Mouse (Mus musculus): ENCODE measurements around the gene Ddias.

Gene Ddias

DNA sequence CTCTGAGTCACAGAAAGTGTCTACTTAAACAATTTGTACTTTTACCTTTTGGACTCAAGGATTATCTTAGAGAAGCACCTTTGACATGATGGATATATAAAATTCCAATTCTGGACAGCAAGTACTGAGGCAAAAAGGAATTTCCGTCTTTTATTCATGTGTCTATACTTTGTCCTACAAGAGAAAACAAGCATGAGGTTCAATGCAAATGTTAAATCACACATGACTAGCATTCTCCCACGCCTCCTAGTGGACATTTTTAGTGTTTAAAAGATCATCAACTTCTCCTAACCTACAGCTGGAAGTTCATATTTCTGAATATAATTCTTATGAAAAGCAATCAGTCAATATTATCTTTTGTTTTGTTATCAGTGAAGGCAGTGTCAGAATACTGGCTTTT lies 7.5 kb downstream of the Ddias start:
- DNase-seq (ENCODE audit: low read depth, low spot score) = peak; percentile 17

DNA sequence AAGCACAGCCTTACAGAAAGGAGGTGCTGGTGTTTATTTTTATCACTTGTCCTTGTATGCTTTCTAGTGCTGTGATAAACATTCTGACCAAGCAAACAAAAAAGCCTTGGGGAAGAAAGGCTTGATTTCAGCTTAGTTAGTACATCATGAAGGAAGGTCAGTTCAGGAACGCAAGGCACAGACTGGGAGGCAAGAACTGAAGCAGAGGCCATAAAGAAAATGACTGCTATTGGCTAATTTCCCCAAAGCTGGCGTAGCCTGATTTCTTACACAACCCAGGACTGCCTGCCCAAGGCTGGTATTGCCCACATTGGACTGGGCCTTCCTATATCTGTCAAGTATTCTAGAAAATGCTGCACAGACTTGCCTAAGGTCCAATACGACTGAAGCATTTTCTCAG lies 25.8 kb downstream of the Ddias start:
- no peak for DNase-seq (ENCODE audit: low read depth, low spot score)

GRCm38 (mm10) chr7:92842254-92842653 lies 31.8 kb downstream of the Ddias start:
- DNase-seq (ENCODE audit: low read depth, low spot score) = no peak

- no peak for DNase-seq (ENCODE audit: low read depth, low spot score)
These were observed 36.1 kb downstream of the Ddias start for GRCm38 (mm10) chr7:92837907-92838306.

DNA sequence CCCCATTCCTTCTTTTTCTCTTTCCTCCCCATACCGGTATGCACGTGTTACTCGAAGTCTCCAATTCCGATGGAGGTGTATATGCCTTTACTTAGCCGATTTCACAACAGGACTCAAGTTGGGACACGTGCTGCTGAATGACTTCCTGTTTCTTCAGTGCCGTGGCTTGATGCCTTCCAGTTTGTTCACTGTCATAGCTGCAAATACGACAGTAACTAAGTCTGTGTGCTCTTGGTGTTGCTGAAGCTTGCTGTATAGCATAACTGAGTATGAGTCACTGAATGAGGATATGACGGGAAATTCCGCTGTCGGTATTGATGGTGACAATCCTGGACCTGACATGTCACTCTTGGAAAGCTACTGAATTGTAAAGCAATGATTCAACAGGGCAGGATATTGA lies 36.8 kb downstream of the Ddias start:
- no peak for DNase-seq (ENCODE audit: low read depth, low spot score)

DNA sequence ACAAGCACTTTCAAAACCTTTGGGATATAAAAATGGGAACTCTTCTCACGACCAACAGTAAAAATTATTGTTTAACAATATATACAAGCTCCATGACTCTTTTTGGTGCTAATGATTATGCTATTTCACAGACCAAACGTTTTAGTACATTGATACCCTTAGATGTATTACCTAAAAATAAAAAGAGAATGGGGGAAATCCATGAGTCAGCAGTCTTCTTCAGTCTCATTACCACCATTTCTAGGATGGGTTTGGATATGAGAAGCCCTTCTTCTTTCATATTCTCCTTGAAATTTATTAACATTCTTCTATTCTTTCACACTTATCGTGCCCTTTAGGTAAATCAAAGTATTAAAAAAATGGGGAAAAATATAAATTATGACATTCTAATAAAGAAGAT lies 37.6 kb downstream of the Ddias start:
- no peak for DNase-seq (ENCODE audit: low read depth, low spot score)

DNA sequence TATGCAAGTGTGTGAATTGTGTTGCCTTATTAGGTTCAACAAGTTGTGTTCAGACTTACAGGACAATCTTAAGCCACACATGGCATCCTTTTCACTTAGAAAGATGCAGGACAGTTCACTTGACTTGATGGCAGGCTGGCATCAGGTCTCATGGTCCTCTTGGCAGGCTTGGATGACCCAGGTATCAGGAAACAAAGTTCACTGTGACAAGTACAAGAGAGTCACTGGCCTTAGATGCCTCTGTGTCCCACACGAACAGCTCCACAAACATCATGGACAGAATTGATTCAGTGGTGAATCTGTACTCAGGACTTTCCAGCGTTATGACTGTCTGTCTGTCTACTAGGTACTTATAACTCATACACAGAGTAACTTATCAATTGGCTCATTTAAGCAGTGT lies 39.7 kb downstream of the Ddias start:
- no peak for DNase-seq (ENCODE audit: low read depth, low spot score)

DNA sequence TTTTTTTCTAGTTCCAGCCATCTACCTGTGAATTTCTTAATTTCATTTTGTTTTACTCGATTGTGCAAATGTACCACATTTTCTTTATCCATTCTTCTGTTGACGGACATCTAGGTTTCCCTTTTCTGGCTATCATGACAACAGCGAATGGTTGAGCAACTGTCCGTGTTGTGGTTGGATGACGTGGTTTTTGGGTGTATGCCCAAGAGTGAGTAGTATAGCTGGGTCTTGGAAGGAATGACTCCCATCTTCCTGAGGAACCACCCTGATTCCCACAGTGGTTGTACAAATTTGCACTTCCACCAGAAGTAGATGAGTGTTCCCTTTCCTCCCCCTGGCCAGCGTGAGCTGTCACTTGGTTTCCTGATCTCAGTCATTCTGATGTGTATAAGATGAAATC lies 41.7 kb downstream of the Ddias start:
- no peak for DNase-seq (ENCODE audit: low read depth, low spot score)

GRCm38 (mm10) chr7:92827981-92828380 lies 46.1 kb downstream of the Ddias start:
- DNase-seq (ENCODE audit: low read depth, low spot score) = peak; percentile 46

- no peak for DNase-seq (ENCODE audit: low read depth, low spot score)
These were observed 47.8 kb downstream of the Ddias start for GRCm38 (mm10) chr7:92826248-92826647.

GRCm38 (mm10) chr7:92822409-92823101 lies 51.5 kb downstream of the Ddias start:
- DNase-seq (ENCODE audit: low read depth, low spot score) = no peak

DNA sequence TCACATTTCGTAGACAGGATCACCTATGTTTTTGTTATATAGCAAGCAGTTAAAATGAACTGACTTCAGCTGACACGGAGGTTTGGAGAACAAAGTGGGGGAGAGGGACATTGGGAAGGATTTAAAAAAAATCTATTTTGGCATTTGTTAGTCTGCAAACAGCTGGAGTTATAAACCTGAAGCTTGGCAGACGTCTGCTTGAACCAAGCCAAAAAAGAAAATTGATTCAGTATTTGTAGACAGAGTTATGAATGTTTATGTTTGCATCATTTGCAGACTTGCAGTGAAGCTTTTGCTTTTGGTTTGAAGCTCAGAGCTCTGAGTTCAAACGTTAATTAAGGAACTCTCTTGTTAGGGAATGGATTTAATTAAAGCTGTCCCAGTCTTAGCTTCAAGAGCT lies 52.2 kb downstream of the Ddias start:
- no peak for DNase-seq (ENCODE audit: low read depth, low spot score)

DNA sequence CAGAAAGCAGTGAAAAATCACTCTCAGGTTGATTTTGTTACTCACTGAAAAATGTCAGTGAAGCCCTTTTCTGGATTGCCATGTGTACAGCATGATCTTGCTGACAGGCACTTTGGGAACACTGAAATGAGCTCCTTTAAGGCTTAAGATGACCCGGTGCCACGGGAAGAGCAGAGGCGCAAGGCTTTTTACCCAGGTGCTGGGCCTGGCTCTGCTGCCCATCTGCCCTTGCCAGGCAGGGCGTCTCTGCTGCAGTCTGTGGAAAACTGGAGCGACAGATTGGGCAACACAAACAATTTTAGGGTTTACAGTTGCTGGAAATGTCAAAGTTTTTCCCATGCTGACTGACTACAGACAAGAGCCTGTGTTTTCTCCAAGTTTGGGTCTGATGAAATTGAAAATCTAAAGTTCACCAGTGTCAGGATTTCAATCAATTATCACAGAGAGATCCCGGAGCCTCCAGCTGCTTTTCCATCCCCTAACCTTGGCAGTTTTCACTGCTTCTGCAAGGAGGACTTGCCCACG lies 53.0 kb downstream of the Ddias start:
- no peak for DNase-seq (ENCODE audit: low read depth, low spot score)

- no peak for DNase-seq (ENCODE audit: low read depth, low spot score)
These were observed 53.6 kb downstream of the Ddias start for GRCm38 (mm10) chr7:92820410-92820809.

DNA sequence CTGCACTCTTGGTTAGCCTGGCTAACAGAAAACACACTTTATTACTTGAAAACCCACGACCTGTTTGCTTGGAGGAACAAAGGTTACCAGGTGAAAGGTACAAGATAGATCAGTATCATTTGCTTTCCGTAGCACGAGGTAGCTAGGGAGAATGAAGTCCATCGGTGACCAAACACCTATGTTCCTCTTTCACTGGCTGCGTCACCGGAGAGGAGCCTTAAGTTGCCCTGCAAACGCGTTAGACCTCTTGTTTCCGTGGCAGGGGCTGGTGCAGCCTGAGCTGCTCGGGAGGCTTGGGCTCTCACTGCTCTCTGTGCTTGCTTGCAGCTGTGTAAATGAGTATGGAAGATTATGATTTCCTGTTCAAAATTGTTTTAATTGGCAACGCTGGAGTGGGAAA lies 54.4 kb downstream of the Ddias start:
- DNase-seq (ENCODE audit: low read depth, low spot score) = no peak

DNA sequence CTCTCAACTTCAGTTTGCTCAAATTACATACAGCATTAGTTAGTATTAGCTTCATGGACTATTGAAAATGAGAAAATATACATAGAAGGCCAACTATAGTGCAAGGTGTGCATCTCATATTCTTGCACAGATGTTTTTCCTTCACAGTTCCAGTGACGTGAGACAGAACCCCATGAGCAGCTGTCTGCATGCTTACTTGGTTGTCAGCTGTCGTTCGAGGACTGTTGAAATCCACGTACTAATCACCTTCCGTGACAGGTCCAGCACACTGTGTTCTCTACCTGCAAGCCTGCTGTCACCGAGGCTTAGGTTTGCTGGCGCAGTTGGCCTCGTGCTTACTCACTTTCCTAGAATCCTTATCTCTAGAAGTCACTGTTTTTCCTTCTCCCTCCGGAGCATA lies 56.2 kb downstream of the Ddias start:
- DNase-seq (ENCODE audit: low read depth, low spot score) = no peak

- DNase-seq (ENCODE audit: low read depth, low spot score) = no peak
These were observed 56.8 kb downstream of the Ddias start for GRCm38 (mm10) chr7:92817242-92817641.

DNA sequence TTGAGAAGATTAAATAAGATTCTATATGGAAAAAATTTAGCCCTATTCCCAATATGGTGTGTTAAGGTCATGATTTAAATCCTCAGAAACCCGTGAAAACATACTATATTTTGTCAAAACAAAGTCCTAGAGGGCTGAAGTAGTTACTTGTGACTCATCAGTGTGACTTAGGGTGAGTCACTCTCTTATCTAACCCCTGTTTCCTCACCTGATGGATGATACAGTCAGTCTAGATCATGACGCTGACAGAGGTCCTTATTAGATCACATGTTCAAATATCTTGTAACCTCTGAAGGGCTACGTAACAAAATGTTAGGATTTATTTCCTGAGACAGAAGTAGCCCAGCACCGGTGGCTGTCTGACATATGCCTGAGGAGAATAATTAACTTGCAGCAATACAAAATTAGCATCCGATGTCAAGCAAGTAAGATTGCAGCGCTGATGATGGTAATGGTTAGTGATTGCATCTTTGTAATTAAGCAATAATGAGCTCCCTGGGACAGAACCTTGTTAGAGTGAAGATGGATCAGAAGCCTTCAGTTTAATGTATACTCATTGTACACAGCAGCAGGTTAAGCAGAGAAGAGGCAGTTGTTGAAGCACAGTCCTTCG lies 62.3 kb downstream of the Ddias start:
- DNase-seq (ENCODE audit: low read depth, low spot score) = no peak

All from retina, postnatal 7 days (tissue).